Mouse (Mus musculus): ENCODE data around the gene Bcl2l2.

Bcl2l2 gene

GRCm38 (mm10) chr14:54893651-54894181 is 10.5 kb downstream of the Bcl2l2 start:
- peak; percentile 96 to 98 for DNase-seq

DNA sequence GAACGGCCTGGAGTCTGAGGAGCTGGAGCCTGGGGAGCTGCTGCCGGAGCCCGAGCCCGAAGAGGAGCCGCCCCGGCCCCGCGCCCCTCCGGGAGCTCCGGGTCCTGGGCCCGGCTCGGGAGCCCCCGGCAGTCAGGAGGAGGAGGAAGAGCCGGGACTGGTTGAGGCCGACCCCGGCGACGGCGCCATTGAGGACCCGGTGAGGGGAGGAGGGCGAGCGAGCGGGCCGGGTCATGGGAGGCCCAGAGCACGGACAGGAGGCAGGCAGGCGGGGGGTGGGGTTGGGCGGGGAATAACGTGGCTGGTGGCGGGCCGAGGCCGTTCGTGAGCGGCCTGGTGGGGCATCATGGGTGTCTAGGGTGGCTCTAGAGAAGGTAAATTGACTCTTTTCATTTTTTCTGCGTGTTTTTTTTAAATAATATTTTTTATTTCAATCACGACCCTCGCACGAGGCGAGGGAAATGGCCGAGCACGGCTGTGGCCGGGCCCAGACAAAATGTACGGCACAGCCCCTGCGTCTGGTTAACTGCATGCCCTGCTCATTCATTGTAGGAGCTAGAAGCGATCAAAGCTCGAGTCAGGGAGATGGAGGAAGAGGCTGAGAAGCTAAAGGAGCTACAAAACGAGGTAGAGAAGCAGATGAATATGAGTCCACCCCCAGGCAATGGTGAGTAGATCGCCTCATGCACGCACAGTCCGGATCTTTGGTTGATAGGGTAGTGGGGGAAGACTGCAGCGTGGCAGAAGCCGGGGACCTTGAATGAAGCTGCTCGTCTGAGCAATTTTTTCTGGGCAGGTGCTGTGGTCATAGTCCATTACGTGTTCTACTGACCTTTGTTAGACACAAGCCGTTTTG is 11.3 kb downstream of the Bcl2l2 start:
- peak in 1 of 2 experiments; percentile 81 for DNase-seq

GRCm38 (mm10) chr14:54897445-54897844 is 14.3 kb downstream of the Bcl2l2 start:
- no peak for DNase-seq

DNA sequence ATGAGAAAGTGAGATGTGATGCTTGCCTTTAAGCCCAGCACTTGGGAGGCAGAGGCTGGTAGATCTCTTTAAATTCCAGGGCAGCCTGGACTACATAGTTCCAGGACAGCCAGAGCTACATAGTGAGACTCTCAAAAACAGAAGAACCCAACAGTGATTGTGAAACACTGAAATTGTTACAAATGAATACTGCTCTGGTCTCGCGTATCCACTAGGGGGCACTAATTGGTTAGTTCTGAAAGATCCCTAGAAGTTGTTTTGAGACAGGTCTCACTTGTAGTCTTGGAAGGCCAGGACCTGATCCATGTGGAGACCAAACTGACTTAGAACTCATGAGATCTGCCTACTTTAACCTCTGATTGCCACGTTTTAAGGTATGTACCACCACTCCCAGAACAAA is 17.2 kb downstream of the Bcl2l2 start:
- peak; percentile 56 to 79 for DNase-seq

DNA sequence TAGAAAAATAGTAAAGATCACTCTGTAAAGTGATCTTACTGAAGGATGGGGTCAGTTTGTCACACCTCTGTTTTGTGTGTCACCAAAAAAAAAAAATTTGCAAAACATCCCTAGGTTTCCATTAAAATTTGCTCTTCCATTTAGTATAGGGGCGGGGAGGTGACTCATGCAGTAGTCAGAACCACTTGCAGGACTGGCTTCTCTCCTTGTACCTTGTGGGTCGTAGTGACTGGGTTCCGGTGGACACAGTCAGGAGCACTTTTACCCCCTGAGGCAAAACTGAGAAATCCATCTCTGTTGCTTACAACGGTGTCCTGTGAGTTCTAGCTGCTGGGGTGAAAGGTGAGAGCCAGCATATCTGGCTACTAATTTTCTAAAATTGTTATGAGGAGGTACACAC is 20.5 kb downstream of the Bcl2l2 start:
- DNase-seq: no peak

- DNase-seq: no peak
These were observed 25.5 kb downstream of the Bcl2l2 start for GRCm38 (mm10) chr14:54908682-54909081.

- DNase-seq: peak; percentile 41 to 72
These were observed 29.1 kb downstream of the Bcl2l2 start for GRCm38 (mm10) chr14:54912109-54912850.

DNA sequence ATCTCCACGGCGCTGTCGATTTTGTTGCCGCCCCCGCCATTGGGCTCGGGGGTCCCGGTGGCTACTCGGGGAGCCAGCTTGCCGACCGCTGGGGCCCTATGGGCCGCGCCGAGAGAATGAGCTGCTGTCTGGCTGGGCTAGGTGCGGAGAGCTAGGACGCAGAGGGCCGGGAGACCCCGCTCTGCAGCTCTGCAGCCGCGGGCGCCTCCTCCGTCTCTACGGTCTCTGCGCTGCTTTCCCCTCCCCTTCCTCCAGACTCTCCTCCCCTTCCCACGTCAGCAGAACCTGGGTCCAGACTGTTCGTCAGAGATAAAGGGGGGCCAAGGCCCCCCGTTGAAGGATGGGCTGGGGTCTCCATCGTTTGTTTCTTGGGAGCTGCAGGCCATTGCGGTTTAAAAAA is 29.7 kb downstream of the Bcl2l2 start, which contains the start of gene Slc22a17:
Gene Slc22a17, minus strand, starts transcription at position 247 of the 400 bp plus-strand sequence.
- peak; percentile 84 to 88 for DNase-seq

DNA sequence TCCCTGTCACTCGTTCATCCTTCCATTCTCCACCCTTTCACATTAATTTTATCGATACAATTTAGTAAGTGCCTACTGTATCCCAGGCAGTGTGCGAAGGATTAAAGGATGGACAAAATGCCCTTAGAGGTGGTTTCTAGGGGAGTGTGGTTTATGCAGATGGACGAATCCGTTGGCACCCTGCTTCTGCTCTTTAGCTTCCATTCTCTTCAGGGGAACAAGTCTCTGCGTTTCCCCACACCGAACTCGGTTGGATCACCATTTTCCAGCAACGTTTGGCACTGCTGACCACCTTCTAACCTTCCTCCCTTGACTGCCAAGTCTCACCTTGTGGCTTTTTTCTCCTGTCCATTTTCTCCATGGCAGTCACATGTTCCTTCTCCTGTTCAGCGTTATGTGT is 30.2 kb downstream of the Bcl2l2 start:
- peak; percentile 45 to 50 for DNase-seq

DNA sequence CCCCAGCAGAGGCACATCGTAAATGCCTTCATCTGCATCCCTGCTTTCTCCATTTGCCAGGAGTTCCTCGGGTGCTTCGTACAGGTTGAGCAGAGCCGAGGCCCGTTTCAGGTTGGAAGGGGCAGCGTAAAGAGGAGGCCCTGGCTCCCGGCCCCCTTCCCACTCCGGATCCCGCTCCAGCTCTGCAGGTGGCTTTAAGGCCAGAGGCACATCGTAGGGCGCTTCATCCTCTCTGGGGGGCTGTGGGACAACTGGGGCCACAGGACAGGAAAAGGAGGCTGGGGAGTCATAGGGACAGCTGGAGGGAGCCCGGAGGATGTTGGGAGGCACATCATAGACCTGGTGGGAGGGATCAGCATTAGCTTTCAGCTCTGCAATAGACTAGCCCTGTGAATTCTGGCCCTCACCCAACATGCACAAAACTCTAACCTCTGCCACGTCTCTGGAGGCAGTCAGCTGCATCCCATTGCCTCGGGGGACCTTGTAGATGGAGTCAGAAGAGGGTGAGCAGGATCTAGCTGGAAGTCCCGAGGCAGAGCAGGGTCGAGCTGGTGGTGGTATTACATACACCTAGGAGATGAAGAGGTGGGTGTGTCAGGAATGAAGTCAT is 37.0 kb downstream of the Bcl2l2 start:
- no peak for DNase-seq

DNA sequence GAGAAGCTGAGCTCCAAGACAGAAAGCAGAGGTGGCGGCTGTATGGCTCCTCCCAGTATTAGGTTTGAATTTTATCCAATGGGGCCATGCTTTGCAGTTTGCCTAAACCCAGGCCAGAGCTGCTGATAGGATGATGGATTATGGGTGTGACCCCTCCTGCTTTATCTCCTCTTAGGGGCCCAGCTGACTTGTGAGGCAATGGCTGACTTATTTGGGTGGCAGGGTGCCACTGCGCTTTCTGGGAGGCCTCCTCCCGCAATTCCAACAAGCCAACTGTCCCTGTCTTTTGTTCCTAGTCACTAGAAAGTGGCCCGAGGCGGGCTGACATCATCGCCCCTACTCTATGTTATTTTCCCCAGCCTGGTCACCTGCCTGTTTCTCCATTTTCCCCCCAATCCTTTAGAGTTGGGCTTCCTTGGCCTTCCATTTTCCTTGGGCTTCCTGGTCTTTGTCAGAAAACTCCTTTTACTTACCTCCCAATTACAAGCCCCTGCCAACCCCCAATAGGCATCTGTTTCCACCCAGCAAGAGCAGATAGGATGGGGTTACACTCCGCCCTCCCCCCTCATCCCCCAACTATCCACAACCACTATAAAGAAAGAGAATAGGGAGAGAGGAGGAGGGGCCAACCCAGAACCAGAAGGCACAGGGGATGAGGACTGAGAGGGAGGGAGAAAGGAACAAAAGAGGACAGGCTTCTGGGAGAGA is 41.6 kb downstream of the Bcl2l2 start:
- no peak for DNase-seq

DNA sequence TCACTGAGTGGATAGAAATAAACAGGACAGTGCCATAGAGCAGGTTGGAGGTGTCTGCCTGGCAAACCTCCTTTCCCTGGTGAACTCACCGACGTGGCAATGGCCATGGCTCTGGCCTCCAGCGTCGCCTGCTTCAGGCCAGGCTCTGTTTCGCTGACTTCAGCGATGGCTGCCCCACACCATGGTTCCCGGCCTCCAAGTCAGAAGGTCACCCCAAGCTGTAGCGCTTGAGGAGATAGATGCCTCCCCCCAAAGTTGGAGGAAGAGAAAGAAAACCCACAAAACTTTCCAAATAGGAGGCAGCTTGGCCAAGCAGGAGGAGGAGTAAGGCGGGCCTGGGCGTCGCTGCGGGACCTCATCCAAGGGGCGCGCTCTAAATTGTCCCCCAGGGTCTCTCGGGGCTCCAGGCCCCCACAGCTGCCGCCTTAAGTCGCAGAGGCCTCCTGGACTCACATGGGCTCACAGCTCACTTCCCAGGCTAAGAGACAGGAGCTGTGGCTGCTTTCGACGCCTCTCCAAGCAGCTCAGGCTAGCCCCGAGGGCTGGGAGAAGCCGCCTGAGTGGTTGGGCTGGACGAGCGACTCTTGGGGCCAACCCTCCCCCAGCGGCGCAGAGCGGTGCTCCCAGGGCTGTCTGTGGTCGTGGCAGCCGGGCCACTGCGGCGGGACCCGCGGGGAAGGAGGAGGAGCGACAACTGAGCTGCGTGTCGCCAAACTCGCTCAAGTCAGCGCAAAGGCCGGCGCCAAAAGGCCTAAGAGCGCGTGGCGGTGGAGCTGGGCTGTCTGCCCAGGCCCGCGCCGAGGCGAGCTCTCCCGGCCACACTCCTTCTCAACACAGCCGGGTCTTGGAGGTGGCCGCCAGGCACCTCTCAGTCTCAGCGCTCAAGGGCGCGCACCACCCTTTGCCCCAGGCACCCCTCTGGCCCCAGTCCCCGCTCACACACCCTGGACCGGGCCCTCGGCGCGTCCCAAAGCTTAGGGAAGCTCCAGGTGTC is 42.5 kb downstream of the Bcl2l2 start, which contains the start of gene Efs:
Gene Efs, minus strand, starts transcription at position 778 of the 994 bp plus-strand sequence.
- peak; percentile 70 to 74 for DNase-seq

GRCm38 (mm10) chr14:54926401-54927158 is 43.4 kb downstream of the Bcl2l2 start:
- DNase-seq: peak; percentile 33 to 34

GRCm38 (mm10) chr14:54927296-54927695 is 44.1 kb downstream of the Bcl2l2 start:
- DNase-seq: no peak

GRCm38 (mm10) chr14:54929801-54930200 is 46.6 kb downstream of the Bcl2l2 start:
- no peak for DNase-seq

GRCm38 (mm10) chr14:54930431-54930830 is 47.3 kb downstream of the Bcl2l2 start:
- peak in 1 of 2 experiments; percentile 54 for DNase-seq

GRCm38 (mm10) chr14:54932645-54933150 is 49.5 kb downstream of the Bcl2l2 start, which contains the start of gene Il25:
Gene Il25, plus strand, starts transcription at chr14:54932695.
- no peak for DNase-seq

DNA sequence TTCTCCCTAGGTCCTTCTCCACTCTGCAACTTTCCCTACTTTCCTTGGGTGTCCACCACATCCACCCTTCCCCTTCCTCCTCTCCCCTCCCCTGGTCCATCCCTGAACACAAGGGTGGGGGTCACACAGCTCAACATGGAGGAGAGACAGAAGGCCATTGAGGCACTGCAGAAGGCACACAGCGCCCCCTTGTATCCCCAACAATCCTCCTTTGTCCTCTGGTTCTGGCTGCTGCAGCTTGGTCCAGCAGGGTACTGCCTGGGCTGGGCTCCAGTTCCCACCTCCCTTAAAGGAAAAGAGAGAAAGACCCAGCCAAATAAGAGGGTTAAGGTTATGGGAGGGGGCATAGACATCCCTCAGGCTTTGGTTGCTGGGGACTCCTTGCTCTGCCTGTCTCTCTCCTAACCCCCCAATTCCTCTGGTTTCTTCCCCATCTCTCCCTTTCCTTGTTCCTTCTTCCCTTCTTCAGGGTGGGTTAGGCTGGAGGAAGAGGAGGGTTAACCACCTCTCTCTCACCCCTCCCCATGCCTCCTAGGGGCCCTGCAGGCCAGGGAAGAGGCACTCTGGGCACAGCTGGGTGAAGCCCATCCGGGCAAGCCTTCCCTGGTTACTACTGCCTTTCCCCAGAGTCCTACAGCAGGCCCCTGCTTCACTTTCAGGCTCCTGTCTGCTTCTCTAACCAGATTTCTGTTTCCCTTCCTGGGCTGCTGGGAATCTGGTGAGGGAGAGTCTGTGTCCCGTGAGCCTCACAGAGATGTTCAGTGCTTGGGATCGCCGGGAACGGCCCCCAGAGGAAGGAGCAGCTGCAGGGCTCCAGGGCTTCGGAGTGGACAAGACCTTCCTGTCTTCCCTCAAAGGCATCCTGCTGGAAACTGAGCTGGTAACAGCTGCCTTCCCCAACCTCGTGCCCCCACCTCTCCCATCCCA is 53.0 kb downstream of the Bcl2l2 start, which contains the start of gene Cmtm5:
Gene Cmtm5, plus strand, starts transcription at position 358 of the 927 bp plus-strand sequence.
- DNase-seq: peak in 1 of 2 experiments; percentile 52

DNA sequence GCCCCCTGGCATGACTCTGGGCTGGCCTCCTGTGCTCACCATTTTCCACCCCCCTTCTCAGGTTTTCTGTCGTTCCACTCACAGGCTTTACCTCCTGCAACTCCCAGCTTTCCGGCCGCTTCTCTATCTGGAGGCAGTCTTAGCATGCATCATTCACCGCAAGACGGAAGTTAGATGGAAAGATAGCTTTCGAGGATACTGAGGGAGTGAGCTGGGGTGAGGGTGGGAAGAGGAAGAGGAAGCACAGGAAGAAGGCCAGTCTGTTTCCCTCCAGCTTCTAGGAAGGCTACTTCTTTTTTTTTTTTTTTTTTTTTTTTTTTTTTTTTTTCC is 53.6 kb downstream of the Bcl2l2 start:
- DNase-seq: no peak

Data from cerebellum, postnatal 25 days (tissue).